Mouse (Mus musculus) stomach, postnatal 0 days (tissue): Measurements from ENCODE around the gene Lrfn5. TPM values are rescaled to one million over a fixed set of nuclear protein-coding genes. Genes with fewer than 3 reads are reported as not detected.
A peak's percentile ranks its signal among the peaks of the same experiment; 100 is the strongest.

ENCODE experiments used
- ATAC-seq: fragments of 200-750 bp; cut with Nextera tagmentation; 2 replicates; pipeline ENCODE4 v1.8.0; 2017; ENCODE audit not compliant: low FRiP score, low TSS enrichment
- DNase-seq: peaks from one replicate; pipeline ENCODE4 v3.0.0-alpha.2; 2016; ENCODE audit warnings: low spot score
- H3K27ac ChIP-seq: fragments of 300-500 bp; sonication (generic); replicated peaks from 2 replicates; pipeline ENCODE4 v1.5.1; 2014; ENCODE audit warnings: mild to moderate bottlenecking, control low read depth
- H3K27me3 ChIP-seq: fragments of 300-500 bp; sonication (generic); 2 replicates; pipeline ENCODE4 v1.6.1; 2014; ENCODE audit warnings: low read length; ENCODE audit not compliant: control insufficient read depth, insufficient read depth
- H3K36me3 ChIP-seq: fragments of 300-500 bp; sonication (generic); 2 replicates; pipeline ENCODE4 v1.6.1; 2014; ENCODE audit warnings: low read length, mixed read lengths; ENCODE audit not compliant: control insufficient read depth, insufficient read depth
- H3K4me1 ChIP-seq: fragments of 300-500 bp; sonication (generic); replicated peaks from 2 replicates; pipeline ENCODE4 v1.6.1; 2014; ENCODE audit warnings: antibody characterized with exemption; ENCODE audit not compliant: control insufficient read depth, insufficient read depth
- H3K4me2 ChIP-seq: fragments of 300-500 bp; sonication (generic); replicated peaks from 2 replicates; pipeline ENCODE4 v1.6.1; 2014; ENCODE audit warnings: low read depth, mild to moderate bottlenecking, control low read depth, moderate library complexity
- H3K4me3 ChIP-seq: fragments of 300-500 bp; sonication (generic); 2 replicates; pipeline ENCODE4 v1.5.1; 2014; ENCODE audit warnings: low read depth, low read length, control low read depth
- H3K9ac ChIP-seq: fragments of 300-500 bp; sonication (generic); 2 replicates; pipeline ENCODE4 v1.6.1; 2014; ENCODE audit warnings: mild to moderate bottlenecking, low read length, control low read depth, mixed read lengths
- H3K9me3 ChIP-seq: fragments of 300-500 bp; sonication (generic); 2 replicates; pipeline ENCODE4 v1.6.1; 2016; ENCODE audit warnings: low read length; ENCODE audit not compliant: control insufficient read depth
- CTCF ChIP-seq: IDR thresholded peaks from 2 replicates; pipeline ENCODE4 v1.5.1; 2016; ENCODE audit warnings: antibody characterized with exemption, low read depth, mild to moderate bottlenecking, moderate library complexity
- EP300 ChIP-seq: optimal IDR thresholded peaks from 2 replicates; pipeline ENCODE3; 2016; ENCODE audit warnings: antibody characterized with exemption
- WGBS: fragments of 180-500 bp; shearing (Covaris S2); extraction: QIAGEN DNeasy Blood & Tissue Kit; methylation state at CpG from one replicate; pipeline ENCODE4 v1.1.7; 2014; 5-methylcytosine and 5-hydroxymethylcytosine counted together
- polyA plus RNA-seq: library from polyadenylated mRNA; unstranded; fragments of >200 nt; fragmentation: Nextera tagmentation; extraction: Ambion mirVana; gene quantifications from 2 replicates; pipeline ENCODE4 v1.2.1, GENCODE M21; 2015

The Lrfn5 gene
- polyA plus RNA-seq, 1 experiment from 2014 or later, result 0.36 TPM

DNA sequence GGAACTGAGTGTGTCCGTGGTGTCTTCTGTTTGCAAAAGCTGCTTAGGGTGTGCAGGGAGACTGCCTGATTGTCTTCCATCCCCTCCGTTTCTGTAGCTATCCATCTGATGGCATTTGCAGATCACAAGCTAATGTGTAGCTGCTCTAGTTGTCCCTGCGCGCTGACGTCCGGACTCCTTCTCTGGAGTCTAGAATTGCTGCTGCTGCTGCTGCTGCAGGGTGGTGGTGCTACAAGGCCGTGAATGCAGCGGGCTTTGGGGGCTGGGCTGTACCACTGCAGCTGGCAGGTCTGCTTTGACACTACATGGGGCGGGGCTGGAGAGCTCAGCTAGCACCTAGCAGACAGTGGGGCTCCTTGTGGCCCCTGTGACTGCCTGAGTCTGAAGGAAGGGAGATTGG is 3.2 kb downstream of the Lrfn5 start:
- DNase-seq (peak; percentile 16), ATAC-seq (no peak)
- Histone ChIP-seq H3K27ac (no peak overlapping the region), H3K9me3 (no peaks in the 10 kb centered on the region), H3K4me2 (no peak overlapping the region), H3K4me1 (no peaks in the 10 kb centered on the region), H3K27me3 (peaks cover 4% of the 10 kb centered on the region; the same call in 1 of the 2 replicates), H3K4me3 (no peak overlapping the region), H3K36me3 (no peaks in the 10 kb centered on the region), H3K9ac (no peak overlapping the region)
- 4% methylated on average over 9 of the region's 9 CpGs for WGBS
- TF ChIP-seq CTCF, result peak; percentile 23; the same call in 1 of the 2 replicates
- TF ChIP-seq EP300, result no peak

DNA sequence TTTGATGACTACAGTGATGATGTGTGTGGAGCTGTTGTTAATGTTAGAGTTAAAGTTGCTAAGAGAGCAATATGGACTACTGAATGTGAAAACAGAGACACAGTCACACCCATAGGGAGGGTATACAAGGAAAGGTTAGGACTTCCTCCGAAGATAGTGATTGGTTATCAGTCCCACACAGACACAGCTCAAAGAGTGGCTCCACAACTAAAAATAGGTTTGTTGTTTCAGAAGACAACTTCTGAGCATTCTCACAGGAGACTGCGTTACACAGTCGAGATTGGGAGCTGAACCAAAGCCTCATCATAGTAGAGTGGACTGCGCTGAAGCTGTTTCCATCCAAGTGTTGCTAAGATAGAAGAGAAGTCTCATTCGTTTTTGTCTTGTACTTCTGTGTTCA is 57.0 kb downstream of the Lrfn5 start:
- H3K9me3 ChIP-seq, result no peaks in the 10 kb centered on the region
- H3K9ac ChIP-seq, result no peak overlapping the region
- ATAC-seq, result no peak
- no peak overlapping the region for H3K27ac ChIP-seq
- no peaks in the 10 kb centered on the region for H3K4me1 ChIP-seq
- no peak for DNase-seq
- H3K4me3 ChIP-seq, result no peak overlapping the region
- no peaks in the 10 kb centered on the region for H3K27me3 ChIP-seq
- H3K4me2 ChIP-seq, result no peak overlapping the region
- WGBS, result 82% methylated on average over 5 of the region's 5 CpGs
- H3K36me3 ChIP-seq, result no peaks in the 10 kb centered on the region
- no peak for TF ChIP-seq CTCF
- TF ChIP-seq EP300, result no peak

DNA sequence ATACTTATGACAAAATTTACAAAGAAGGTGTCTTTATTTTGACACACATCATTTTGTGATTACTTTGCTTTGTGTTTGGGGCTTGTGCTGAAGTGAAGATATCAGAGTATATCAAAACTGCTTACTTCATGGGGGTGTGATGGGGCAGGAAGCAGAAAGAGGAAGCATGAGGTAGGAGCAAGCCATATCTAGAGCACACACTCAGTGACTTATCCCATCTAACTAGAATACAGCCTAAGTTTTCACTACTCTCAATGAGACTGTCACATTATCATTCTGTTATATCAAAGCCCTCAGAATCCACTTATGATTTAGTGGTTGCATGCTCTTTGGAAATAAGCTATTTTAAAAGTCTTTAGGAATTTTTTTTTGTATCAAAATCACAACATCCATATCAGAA is 77.4 kb downstream of the Lrfn5 start:
- no peak for DNase-seq
- Histone ChIP-seq H3K9me3 (no peaks in the 10 kb centered on the region), H3K4me2 (no peak overlapping the region), H3K4me1 (no peaks in the 10 kb centered on the region), H3K36me3 (no peaks in the 10 kb centered on the region), H3K27ac (no peak overlapping the region), H3K4me3 (no peak overlapping the region), H3K27me3 (no peaks in the 10 kb centered on the region), H3K9ac (no peak overlapping the region)
- TF ChIP-seq CTCF (no peak), EP300 (no peak)
- ATAC-seq, result no peak

- H3K4me3 ChIP-seq, result no peak overlapping the region
- no peak for DNase-seq
- H3K4me1 ChIP-seq, result no peaks in the 10 kb centered on the region
- H3K9me3 ChIP-seq, result no peaks in the 10 kb centered on the region
- H3K36me3 ChIP-seq, result no peaks in the 10 kb centered on the region
- H3K27me3 ChIP-seq, result no peaks in the 10 kb centered on the region
- H3K9ac ChIP-seq, result no peak overlapping the region
- WGBS, result 87% methylated on average over 3 of the region's 3 CpGs
- H3K27ac ChIP-seq, result no peak overlapping the region
- ATAC-seq, result no peak
- H3K4me2 ChIP-seq, result no peak overlapping the region
- TF ChIP-seq CTCF (no peak), EP300 (no peak)
Measured at GRCm38 (mm10) chr12:61607871-61608270, 84.9 kb downstream of the Lrfn5 start.

GRCm38 (mm10) chr12:61610081-61610480 is 87.1 kb downstream of the Lrfn5 start:
- Histone ChIP-seq H3K4me1 (no peaks in the 10 kb centered on the region), H3K9me3 (no peaks in the 10 kb centered on the region), H3K36me3 (no peaks in the 10 kb centered on the region), H3K27me3 (no peaks in the 10 kb centered on the region), H3K4me2 (no peak overlapping the region), H3K4me3 (no peak overlapping the region), H3K9ac (no peak overlapping the region), H3K27ac (no peak overlapping the region)
- ATAC-seq, result no peak
- WGBS, result 67% methylated on average over 1 of the region's 1 CpGs
- DNase-seq, result no peak
- TF ChIP-seq EP300 (no peak), CTCF (no peak)

GRCm38 (mm10) chr12:61624532-61624931 is 101.6 kb downstream of the Lrfn5 start:
- TF ChIP-seq CTCF, result no peak
- no peak for TF ChIP-seq EP300
- DNase-seq (no peak), ATAC-seq (no peak)
- H3K4me2 ChIP-seq, result no peak overlapping the region
- H3K9ac ChIP-seq, result no peak overlapping the region
- H3K27ac ChIP-seq, result no peak overlapping the region
- no peaks in the 10 kb centered on the region for H3K27me3 ChIP-seq
- H3K4me3 ChIP-seq, result no peak overlapping the region
- no peaks in the 10 kb centered on the region for H3K36me3 ChIP-seq
- H3K9me3 ChIP-seq, result no peaks in the 10 kb centered on the region
- H3K4me1 ChIP-seq, result no peaks in the 10 kb centered on the region
